Mouse (Mus musculus): ENCODE measurements around the gene Leap2.

GRCm38 (mm10) chr11:53463551-53464424, 40.8 kb upstream of the Leap2 start:
- TF ChIP-seq CTCF (IDR thresholded peaks at IDR 0.05; ENCODE audit: borderline replicate concordance, insufficient read depth, low read depth, low read length) (no peak), POLR2A (IDR thresholded peaks at IDR 0.05; ENCODE audit: borderline replicate concordance, insufficient read depth, low read length) (no peak)
